Mouse (Mus musculus) kidney, postnatal 0 days (tissue): Measurements from ENCODE around the gene Nr3c2. TPM values are rescaled to one million over a fixed set of nuclear protein-coding genes. Genes with fewer than 3 reads are reported as not detected.

Source experiments
- ATAC-seq: fragments of 200-750 bp; cut with Nextera tagmentation; replicated peaks from 2 replicates; pipeline ENCODE4 v1.8.0; 2017; ENCODE audit warnings: low read depth, moderate number of reproducible peaks, moderate TSS enrichment, moderate library complexity; ENCODE audit not compliant: low FRiP score
- DNase-seq: peaks from one replicate; pipeline ENCODE4 v3.0.0-alpha.2; 2016; ENCODE audit warnings: low spot score
- H3K27ac ChIP-seq: fragments of 300-500 bp; sonication (generic); 2 replicates; pipeline ENCODE4 v1.5.1; 2014; ENCODE audit warnings: mild to moderate bottlenecking
- H3K27me3 ChIP-seq: fragments of 300-500 bp; sonication (generic); 2 replicates; pipeline ENCODE4 v1.6.1; 2014; ENCODE audit warnings: low read length, mixed read lengths; ENCODE audit not compliant: insufficient read depth
- H3K36me3 ChIP-seq: fragments of 300-500 bp; sonication (generic); 2 replicates; pipeline ENCODE4 v1.6.1; 2014; ENCODE audit warnings: low read length, mixed read lengths; ENCODE audit not compliant: insufficient read depth
- H3K4me1 ChIP-seq: fragments of 300-500 bp; sonication (generic); replicated peaks from 2 replicates; pipeline ENCODE4 v1.6.1; 2014; ENCODE audit warnings: antibody characterized with exemption, low read length, mixed read lengths; ENCODE audit not compliant: insufficient read depth
- H3K4me2 ChIP-seq: fragments of 300-500 bp; sonication (generic); 2 replicates; pipeline ENCODE4 v1.6.1; 2014; ENCODE audit warnings: mild to moderate bottlenecking, low read length, moderate library complexity, mixed read lengths
- H3K4me3 ChIP-seq: fragments of 300-500 bp; sonication (generic); replicated peaks from 2 replicates; pipeline ENCODE4 v1.5.1; 2014; ENCODE audit warnings: low read depth, low read length
- H3K9ac ChIP-seq: fragments of 300-500 bp; sonication (generic); 2 replicates; pipeline ENCODE4 v1.6.1; 2014; ENCODE audit warnings: low read depth, low read length
- H3K9me3 ChIP-seq: fragments of 300-500 bp; sonication (generic); replicated peaks from 2 replicates; pipeline ENCODE4 v1.6.1; 2016; ENCODE audit warnings: low read length, inconsistent platforms, mixed read lengths
- CTCF ChIP-seq: IDR thresholded peaks from 2 replicates; pipeline ENCODE4 v1.5.1; 2016; ENCODE audit warnings: antibody characterized with exemption, low read depth, mild to moderate bottlenecking, moderate library complexity
- WGBS: fragments of 180-500 bp; shearing (Covaris S2); extraction: QIAGEN DNeasy Blood & Tissue Kit; methylation state at CpG from one replicate; pipeline ENCODE4 v1.1.7; 2014; 5-methylcytosine and 5-hydroxymethylcytosine counted together
- polyA plus RNA-seq: library from polyadenylated mRNA; unstranded; fragments of >200 nt; fragmentation: Nextera tagmentation; extraction: Ambion mirVana; gene quantifications from 2 replicates; pipeline ENCODE4 v1.2.1, GENCODE M21; 2015

Nr3c2 gene
- polyA plus RNA-seq, 1 experiment from 2014 or later: 8.3 TPM

- WGBS: 85% methylated on average over 10 of the region's 10 CpGs
- H3K27me3 ChIP-seq: no peaks in the 10 kb centered on the region
These were observed 215.5 kb downstream of the Nr3c2 start for GRCm38 (mm10) chr8:77114769-77115168.

GRCm38 (mm10) chr8:77116419-77117079 is 217.3 kb downstream of the Nr3c2 start:
- DNase-seq (no peak), ATAC-seq (no peak)
- Histone ChIP-seq H3K4me3 (no peak overlapping the region), H3K27me3 (no peaks in the 10 kb centered on the region), H3K9ac (no peak overlapping the region), H3K9me3 (no peaks in the 10 kb centered on the region), H3K27ac (no peak overlapping the region), H3K36me3 (no peaks in the 10 kb centered on the region), H3K4me2 (no peak overlapping the region), H3K4me1 (no peaks in the 10 kb centered on the region; the same call in 1 of the 2 replicates)
- 64% methylated on average over 7 of the region's 7 CpGs for WGBS
- no peak for TF ChIP-seq CTCF

More at GRCm38 (mm10) chr8:77114769-77115168, 215.5 kb downstream of the Nr3c2 start:
- ATAC-seq: no peak
- Histone ChIP-seq H3K4me1 (no peaks in the 10 kb centered on the region), H3K9me3 (no peaks in the 10 kb centered on the region), H3K27ac (no peak overlapping the region), H3K36me3 (no peaks in the 10 kb centered on the region), H3K9ac (no peak overlapping the region), H3K4me3 (no peak overlapping the region), H3K4me2 (no peak overlapping the region)
- DNase-seq: no peak
- no peak for TF ChIP-seq CTCF

GRCm38 (mm10) chr8:77120810-77121570 is 221.7 kb downstream of the Nr3c2 start:
- DNase-seq (peak; percentile 19), ATAC-seq (no peak; the same call in 1 of the 2 replicates)
- Histone ChIP-seq H3K4me3 (no peak overlapping the region), H3K4me2 (0 out of 2 replicates have a peak overlapping the region, but pooled peaks have one; percentile 4), H3K9ac (peak overlapping the region; percentile 8; the same call in 1 of the 2 replicates), H3K4me1 (no peaks in the 10 kb centered on the region; the same call in 1 of the 2 replicates), H3K27me3 (no peaks in the 10 kb centered on the region), H3K9me3 (no peaks in the 10 kb centered on the region), H3K36me3 (no peaks in the 10 kb centered on the region), H3K27ac (peak overlapping the region; percentile 78)
- 27% methylated on average over 10 of the region's 10 CpGs for WGBS
- no peak for TF ChIP-seq CTCF

GRCm38 (mm10) chr8:77121571-77121890 is 222.3 kb downstream of the Nr3c2 start:
- peak overlapping the region; percentile 8; the same call in 1 of the 2 replicates for H3K9ac ChIP-seq
- no peaks in the 10 kb centered on the region for H3K9me3 ChIP-seq
- TF ChIP-seq CTCF: no peak
- H3K4me3 ChIP-seq: no peak overlapping the region
- no peaks in the 10 kb centered on the region for H3K27me3 ChIP-seq
- H3K36me3 ChIP-seq: no peaks in the 10 kb centered on the region
- 16% methylated on average over 1 of the region's 1 CpGs for WGBS
- no peaks in the 10 kb centered on the region; the same call in 1 of the 2 replicates for H3K4me1 ChIP-seq
- 0 out of 2 replicates have a peak overlapping the region, but pooled peaks have one; percentile 4 for H3K4me2 ChIP-seq
- ATAC-seq (no peak), DNase-seq (no peak)
- H3K27ac ChIP-seq: peak overlapping the region; percentile 78

GRCm38 (mm10) chr8:77122300-77122699 is 223.1 kb downstream of the Nr3c2 start:
- DNase-seq: no peak

GRCm38 (mm10) chr8:77125777-77126176 is 226.5 kb downstream of the Nr3c2 start:
- no peak overlapping the region for H3K27ac ChIP-seq
- no peaks in the 10 kb centered on the region; the same call in 1 of the 2 replicates for H3K4me1 ChIP-seq
- no peaks in the 10 kb centered on the region for H3K36me3 ChIP-seq
- H3K27me3 ChIP-seq: no peaks in the 10 kb centered on the region
- DNase-seq (no peak), ATAC-seq (no peak)
- no peak overlapping the region for H3K4me2 ChIP-seq
- no peak overlapping the region for H3K4me3 ChIP-seq
- 81% methylated on average over 7 of the region's 7 CpGs for WGBS
- H3K9me3 ChIP-seq: no peaks in the 10 kb centered on the region
- no peak for TF ChIP-seq CTCF
- H3K9ac ChIP-seq: no peak overlapping the region

More at GRCm38 (mm10) chr8:77122300-77122699, 223.1 kb downstream of the Nr3c2 start:
- H3K4me1 ChIP-seq: no peaks in the 10 kb centered on the region; the same call in 1 of the 2 replicates
- H3K36me3 ChIP-seq: no peaks in the 10 kb centered on the region
- no peak overlapping the region for H3K9ac ChIP-seq
- no peak for ATAC-seq
- TF ChIP-seq CTCF: no peak
- no peaks in the 10 kb centered on the region for H3K9me3 ChIP-seq
- H3K27me3 ChIP-seq: no peaks in the 10 kb centered on the region
- 0 out of 2 replicates have a peak overlapping the region, but pooled peaks have one; percentile 36 for H3K27ac ChIP-seq
- no peak overlapping the region for H3K4me3 ChIP-seq
- H3K4me2 ChIP-seq: no peak overlapping the region
- WGBS: 64% methylated on average over 5 of the region's 5 CpGs
